Mouse (Mus musculus) forebrain, embryonic 12.5 days (tissue): ENCODE measurements around the gene Spsb2. TPM values are rescaled to one million over a fixed set of nuclear protein-coding genes. Genes with fewer than 3 reads are reported as not detected.
A peak's percentile ranks its signal among the peaks of the same experiment; 100 is the strongest.
"Not testable (repeated sequence)": the region's sequence is repeated elsewhere in the genome, so short reads cannot be mapped to it uniquely, and the experiment has no call there.

Source experiments
- ATAC-seq: fragments of 200-750 bp; cut with Nextera tagmentation; 2 replicates; pipeline ENCODE4 v1.8.0; 2017; ENCODE audit warnings: moderate TSS enrichment; ENCODE audit not compliant: low FRiP score
- H3K27ac ChIP-seq: fragments of 300-500 bp; sonication (generic); 2 replicates; pipeline ENCODE4 v1.5.1; 2016; ENCODE audit warnings: mild to moderate bottlenecking
- H3K27me3 ChIP-seq: fragments of 300-500 bp; sonication (generic); 2 replicates; pipeline ENCODE4 v1.6.1; 2016; ENCODE audit warnings: mild to moderate bottlenecking
- H3K36me3 ChIP-seq: fragments of 300-500 bp; sonication (generic); replicated peaks from 2 replicates; pipeline ENCODE4 v1.6.1; 2016; ENCODE audit warnings: mild to moderate bottlenecking
- H3K4me1 ChIP-seq: fragments of 300-500 bp; sonication (generic); 2 replicates; pipeline ENCODE4 v1.6.1; 2016
- H3K4me2 ChIP-seq: fragments of 300-500 bp; sonication (generic); 2 replicates; pipeline ENCODE4 v1.6.1; 2016; ENCODE audit warnings: mild to moderate bottlenecking, moderate library complexity
- H3K4me3 ChIP-seq: fragments of 300-500 bp; sonication (generic); replicated peaks from 2 replicates; pipeline ENCODE4 v1.5.1; 2016; ENCODE audit warnings: mild to moderate bottlenecking
- H3K9ac ChIP-seq: fragments of 300-500 bp; sonication (generic); 2 replicates; pipeline ENCODE4 v1.6.1; 2016; ENCODE audit warnings: mild to moderate bottlenecking
- H3K9me3 ChIP-seq: fragments of 300-500 bp; sonication (generic); 2 replicates; pipeline ENCODE4 v1.6.1; 2016
- WGBS: fragments of 180-500 bp; shearing (Covaris S2); methylation state at CpG from one replicate; pipeline ENCODE4 v1.1.7; 2016; 5-methylcytosine and 5-hydroxymethylcytosine counted together
- polyA plus RNA-seq: library from polyadenylated mRNA; unstranded; fragments of >200 nt; fragmentation: Nextera tagmentation; extraction: Ambion mirVana; gene quantifications from 2 replicates; pipeline ENCODE4 v1.2.1, GENCODE M21; 2016

Spsb2 gene
- polyA plus RNA-seq, 1 experiment from 2014 or later = 7.7 TPM

- H3K4me2 ChIP-seq = peak within 1 kb of the TSS; percentile 95
- H3K4me3 ChIP-seq = peak within 1 kb of the TSS; percentile 73
- H3K36me3 ChIP-seq = peaks cover 55% of the 10 kb centered on the region
- H3K27ac ChIP-seq = peak within 1 kb of the TSS; percentile 94
- WGBS = under 1% methylated on average over 55 of the region's 55 CpGs
- peaks cover 50% of the 10 kb centered on the region for H3K4me1 ChIP-seq
- ATAC-seq = peak; percentile 94
- H3K9ac ChIP-seq = peak within 1 kb of the TSS; percentile 79
- H3K27me3 ChIP-seq = no peaks in the 10 kb centered on the region
- H3K9me3 ChIP-seq = no peaks in the 10 kb centered on the region
Observed at GRCm38 (mm10) chr6:124828868-124829798, 20.7 kb downstream of the Spsb2 start, which contains the start of the genes Usp5 and Cdca3. TSS of gene Usp5 (minus strand) at chr6:124829484. TSS of gene Cdca3 (plus strand) at chr6:124829547.

GRCm38 (mm10) chr6:124829799-124830700 is 21.6 kb downstream of the Spsb2 start:
- Histone ChIP-seq H3K9ac (peak overlapping the region; percentile 79), H3K4me2 (peak overlapping the region; percentile 95), H3K27me3 (no peaks in the 10 kb centered on the region), H3K27ac (peak overlapping the region; percentile 94), H3K9me3 (no peaks in the 10 kb centered on the region), H3K36me3 (peaks cover 52% of the 10 kb centered on the region), H3K4me3 (peak overlapping the region; percentile 73), H3K4me1 (peaks cover 52% of the 10 kb centered on the region)
- WGBS = under 1% methylated on average over 36 of the region's 38 CpGs
- ATAC-seq = peak; percentile 89

GRCm38 (mm10) chr6:124831199-124831598 is 22.7 kb downstream of the Spsb2 start:
- Histone ChIP-seq H3K4me2 (peak overlapping the region; percentile 95), H3K4me1 (peaks cover 52% of the 10 kb centered on the region), H3K36me3 (peaks cover 45% of the 10 kb centered on the region), H3K4me3 (peak overlapping the region; percentile 73), H3K9ac (0 out of 2 replicates have a peak overlapping the region, but pooled peaks have one; percentile 38)
- not testable (repeated sequence) for H3K27me3 ChIP-seq, H3K27ac ChIP-seq, ATAC-seq, H3K9me3 ChIP-seq
- 92% methylated on average over 4 of the region's 4 CpGs for WGBS

- 90% methylated on average over 8 of the region's 8 CpGs for WGBS
- H3K36me3 ChIP-seq = peaks cover 43% of the 10 kb centered on the region
- 0 out of 2 replicates have a peak overlapping the region, but pooled peaks have one; percentile 38 for H3K9ac ChIP-seq
- no peak for ATAC-seq
- no peaks in the 10 kb centered on the region for H3K9me3 ChIP-seq
- H3K4me2 ChIP-seq = peak overlapping the region; percentile 95
- no peaks in the 10 kb centered on the region for H3K27me3 ChIP-seq
- H3K4me3 ChIP-seq = 0 out of 2 replicates have a peak overlapping the region, but pooled peaks have one; percentile 2
- H3K4me1 ChIP-seq = peaks cover 52% of the 10 kb centered on the region
- no peak overlapping the region for H3K27ac ChIP-seq
Observed at GRCm38 (mm10) chr6:124831649-124832048, 23.2 kb downstream of the Spsb2 start.

GRCm38 (mm10) chr6:124834512-124835081 is 26.1 kb downstream of the Spsb2 start:
- H3K4me3 ChIP-seq = no peak overlapping the region
- no peak overlapping the region for H3K4me2 ChIP-seq
- peaks cover 39% of the 10 kb centered on the region for H3K36me3 ChIP-seq
- H3K27ac ChIP-seq = no peak overlapping the region
- H3K4me1 ChIP-seq = peaks cover 46% of the 10 kb centered on the region
- 90% methylated on average over 6 of the region's 6 CpGs for WGBS
- no peaks in the 10 kb centered on the region for H3K27me3 ChIP-seq
- no peak for ATAC-seq
- H3K9ac ChIP-seq = no peak overlapping the region
- H3K9me3 ChIP-seq = no peaks in the 10 kb centered on the region

- Histone ChIP-seq H3K4me1 (peaks cover 51% of the 10 kb centered on the region), H3K4me3 (no peak overlapping the region), H3K27ac (no peak overlapping the region), H3K9ac (0 out of 2 replicates have a peak overlapping the region, but pooled peaks have one; percentile 22), H3K36me3 (peaks cover 39% of the 10 kb centered on the region), H3K9me3 (no peaks in the 10 kb centered on the region), H3K4me2 (no peak overlapping the region), H3K27me3 (no peaks in the 10 kb centered on the region)
- WGBS = 71% methylated on average over 10 of the region's 10 CpGs
- no peak for ATAC-seq
Observed at GRCm38 (mm10) chr6:124835531-124835930, 27.1 kb downstream of the Spsb2 start.

GRCm38 (mm10) chr6:124836411-124836810 is 27.9 kb downstream of the Spsb2 start:
- H3K4me1 ChIP-seq = peaks cover 46% of the 10 kb centered on the region
- H3K36me3 ChIP-seq = peaks cover 37% of the 10 kb centered on the region
- no peaks in the 10 kb centered on the region; the same call in 1 of the 2 replicates for H3K9me3 ChIP-seq
- no peak overlapping the region for H3K9ac ChIP-seq
- WGBS = 83% methylated on average over 7 of the region's 7 CpGs
- H3K27ac ChIP-seq = no peak overlapping the region; the same call in 1 of the 2 replicates
- H3K27me3 ChIP-seq = no peaks in the 10 kb centered on the region
- no peak overlapping the region for H3K4me2 ChIP-seq
- H3K4me3 ChIP-seq = no peak overlapping the region
- no peak for ATAC-seq

GRCm38 (mm10) chr6:124839805-124840204 is 31.3 kb downstream of the Spsb2 start:
- H3K4me3 ChIP-seq = no peak overlapping the region
- ATAC-seq = peak; percentile 36
- peak overlapping the region; percentile 42; the same call in 1 of the 2 replicates for H3K9ac ChIP-seq
- peaks cover 14% of the 10 kb centered on the region for H3K36me3 ChIP-seq
- H3K27me3 ChIP-seq = no peaks in the 10 kb centered on the region
- H3K4me1 ChIP-seq = peaks cover 19% of the 10 kb centered on the region
- peak overlapping the region; percentile 8; the same call in 1 of the 2 replicates for H3K4me2 ChIP-seq
- no peaks in the 10 kb centered on the region; the same call in 1 of the 2 replicates for H3K9me3 ChIP-seq
- WGBS = 7% methylated on average over 8 of the region's 8 CpGs
- H3K27ac ChIP-seq = peak overlapping the region; percentile 56; the same call in 1 of the 2 replicates

GRCm38 (mm10) chr6:124840241-124841167 is 32.0 kb downstream of the Spsb2 start, which contains the start of gene Gnb3:
TSS of gene Gnb3 (minus strand) at chr6:124840275.
- WGBS = 30% methylated on average over 15 of the region's 15 CpGs
- peaks cover 15% of the 10 kb centered on the region for H3K36me3 ChIP-seq
- peaks cover 19% of the 10 kb centered on the region for H3K4me1 ChIP-seq
- peak within 1 kb of the TSS; percentile 42; the same call in 1 of the 2 replicates for H3K9ac ChIP-seq
- H3K4me3 ChIP-seq = no peak within 1 kb of the TSS
- peak within 1 kb of the TSS; percentile 56; the same call in 1 of the 2 replicates for H3K27ac ChIP-seq
- peak within 1 kb of the TSS; percentile 8; the same call in 1 of the 2 replicates for H3K4me2 ChIP-seq
- H3K9me3 ChIP-seq = no peaks in the 10 kb centered on the region; the same call in 1 of the 2 replicates
- ATAC-seq = peak; percentile 13; the same call in 1 of the 2 replicates
- no peaks in the 10 kb centered on the region for H3K27me3 ChIP-seq

GRCm38 (mm10) chr6:124847305-124847704 is 38.8 kb downstream of the Spsb2 start:
- peak overlapping the region; percentile 19; the same call in 1 of the 2 replicates for H3K4me2 ChIP-seq
- no peaks in the 10 kb centered on the region for H3K9me3 ChIP-seq
- WGBS = 8% methylated on average over 9 of the region's 9 CpGs
- H3K4me3 ChIP-seq = no peak overlapping the region
- H3K36me3 ChIP-seq = peaks cover 19% of the 10 kb centered on the region
- H3K9ac ChIP-seq = 0 out of 2 replicates have a peak overlapping the region, but pooled peaks have one; percentile 25
- H3K27me3 ChIP-seq = no peaks in the 10 kb centered on the region
- peaks cover 7% of the 10 kb centered on the region for H3K4me1 ChIP-seq
- H3K27ac ChIP-seq = peak overlapping the region; percentile 71
- peak; percentile 91 for ATAC-seq
